In genomic region chr10:78279210-78279609, GRCm38 (mm10) we compare ENCODE assay signal across 8 mouse cellular contexts. TPM values are rescaled to one million over a fixed set of nuclear protein-coding genes. Genes with fewer than 3 reads are reported as not detected.
DNase-seq lines count a peak whose midpoint lies in the region; ATAC-seq and TF ChIP-seq lines count a peak whose summit lies in the region.
"Had no signal": no experiment of that assay in that cellular context is flagged by ENCODE, and none has a peak within 500 bp of the region (broad histone marks: within the 10 kb centered on the region; RNA-seq: fewer than 3 reads in every experiment).

No protein-coding gene starts in this region.

- no peak overlapping the region for H3K4me2 ChIP-seq in embryonic facial prominence, embryonic 14.5 days (ENCODE audit: low read depth, low read length)
- no peak overlapping the region for H3K4me2 ChIP-seq in hindbrain, embryonic 14.5 days (replicated peaks)

- TF ChIP-seq POLR2A in ES-Bruce4 (IDR thresholded peaks at IDR 0.05; ENCODE audit: insufficient read depth, low read length) = no peak

- no peaks in the 10 kb centered on the region for H3K36me3 ChIP-seq in ES-Bruce4 (ENCODE audit: control insufficient read depth, insufficient read depth, low read length, poor library complexity, severe bottlenecking)
- H3K36me3 ChIP-seq in embryonic facial prominence, embryonic 14.5 days (ENCODE audit: control insufficient read depth, insufficient read depth, low read length) = peaks cover 68% of the 10 kb centered on the region
- peaks cover 88% of the 10 kb centered on the region for H3K36me3 ChIP-seq in hindbrain, embryonic 14.5 days (replicated peaks; ENCODE audit: control insufficient read depth, insufficient read depth)

- DNase-seq in adrenal gland, postnatal 36 days = peak; percentile 47 to 51
- DNase-seq in embryonic facial prominence, embryonic 14.5 days (ENCODE audit: low spot score) = peak; percentile 85
- peak; percentile 73 for DNase-seq in hindbrain, embryonic 14.5 days (ENCODE audit: low spot score)
- peak; percentile 49 to 68 for DNase-seq in layer of hippocampus, postnatal 14 days (ENCODE audit: low spot score in 2 of 2)
- peak; percentile 71 for DNase-seq in lung, postnatal 36 days
- DNase-seq in right cerebral cortex, postnatal 14 days = peak; percentile 33

- ATAC-seq in embryonic facial prominence, embryonic 14.5 days (ENCODE audit: low read depth) = peak; percentile 67
- ATAC-seq in hindbrain, embryonic 14.5 days (ENCODE audit: low FRiP score) = peak; percentile 71

- H3K9ac ChIP-seq in ES-Bruce4 (ENCODE audit: low read depth, poor library complexity, severe bottlenecking) = no peak overlapping the region
- no peak overlapping the region for H3K9ac ChIP-seq in embryonic facial prominence, embryonic 14.5 days (ENCODE audit: low read depth, low read length)
- H3K9ac ChIP-seq in hindbrain, embryonic 14.5 days = no peak overlapping the region

- no peaks in the 10 kb centered on the region for H3K9me3 ChIP-seq in ES-Bruce4 (replicated peaks; ENCODE audit: control insufficient read depth, insufficient read depth, low read length, poor library complexity, severe bottlenecking)
- H3K9me3 ChIP-seq in embryonic facial prominence, embryonic 14.5 days (ENCODE audit: control insufficient read depth, low read length) = no peaks in the 10 kb centered on the region
- no peaks in the 10 kb centered on the region for H3K9me3 ChIP-seq in hindbrain, embryonic 14.5 days (ENCODE audit: control insufficient read depth, low read length)
- H3K9me3 ChIP-seq: megakaryocyte, embryonic 14.5 days had no signal

- TF ChIP-seq EP300 in ES-Bruce4 (IDR thresholded peaks at IDR 0.05; ENCODE audit: insufficient read depth, low read depth, low read length) = 0 out of 2 replicates have a peak, but pooled peaks have one; percentile 25

- H3K4me1 ChIP-seq in ES-Bruce4 (ENCODE audit: control insufficient read depth, insufficient read depth, low read length) = no peaks in the 10 kb centered on the region
- H3K4me1 ChIP-seq in embryonic facial prominence, embryonic 14.5 days (ENCODE audit: control insufficient read depth, insufficient read depth, low read length) = no peaks in the 10 kb centered on the region
- no peaks in the 10 kb centered on the region for H3K4me1 ChIP-seq in hindbrain, embryonic 14.5 days (replicated peaks; ENCODE audit: control insufficient read depth, insufficient read depth, low read length)

- no peak overlapping the region for H3K27ac ChIP-seq in ES-Bruce4 (ENCODE audit: insufficient read depth, low read length)
- H3K27ac ChIP-seq in embryonic facial prominence, embryonic 14.5 days (replicated peaks; ENCODE audit: low read depth, low read length) = no peak overlapping the region
- 0 out of 2 replicates have a peak overlapping the region, but pooled peaks have one; percentile 32 for H3K27ac ChIP-seq in hindbrain, embryonic 14.5 days

- no peaks in the 10 kb centered on the region for H3K27me3 ChIP-seq in ES-Bruce4 (ENCODE audit: control insufficient read depth, insufficient read depth, low read length, poor library complexity, severe bottlenecking)
- no peaks in the 10 kb centered on the region for H3K27me3 ChIP-seq in embryonic facial prominence, embryonic 14.5 days (replicated peaks; ENCODE audit: control insufficient read depth, insufficient read depth, low read length)
- H3K27me3 ChIP-seq in hindbrain, embryonic 14.5 days (ENCODE audit: control insufficient read depth, insufficient read depth, low read length) = no peaks in the 10 kb centered on the region
- H3K27me3 ChIP-seq: megakaryocyte, embryonic 14.5 days had no signal

- no peak overlapping the region for H3K4me3 ChIP-seq in ES-Bruce4 (ENCODE audit: low read depth, low read length)
- no peak overlapping the region for H3K4me3 ChIP-seq in embryonic facial prominence, embryonic 14.5 days (ENCODE audit: low read depth, low read length)
- no peak overlapping the region for H3K4me3 ChIP-seq in hindbrain, embryonic 14.5 days (replicated peaks; ENCODE audit: low read length)
- H3K4me3 ChIP-seq: megakaryocyte, embryonic 14.5 days had no signal

- WGBS in embryonic facial prominence, embryonic 14.5 days = 53% methylated on average over 8 of the region's 8 CpGs
- 43% methylated on average over 8 of the region's 8 CpGs for WGBS in hindbrain, embryonic 14.5 days

- peak; percentile 71 for TF ChIP-seq CTCF in ES-Bruce4 (IDR thresholded peaks at IDR 0.05; ENCODE audit: low read depth, low read length)

RNA-seq across cellular contexts. Expression of gene Trappc10, which starts 34.8 kb away (rescaled TPM):
- 20.6 and 22.0 TPM in 2 replicates for polyA plus RNA-seq in ES-Bruce4 (2011; ENCODE audit: insufficient read depth, insufficient read length, low read depth, missing spikeins)
- 10 to 100 TPM; 50.7 to 53.6 TPM for total RNA-seq in adrenal gland, postnatal 36 days (2021)
- 16.4 and 17.4 TPM in 2 replicates for polyA plus RNA-seq in embryonic facial prominence, embryonic 14.5 days (2014; fragmentation: Nextera tagmentation; extraction: Ambion mirVana)
- polyA plus RNA-seq in hindbrain, embryonic 14.5 days (2014; fragmentation: Nextera tagmentation; extraction: Ambion mirVana) = 35.5 and 39.7 TPM in 2 replicates
- 10 to 100 TPM; 76.9 to 80.1 TPM for total RNA-seq in layer of hippocampus, postnatal 14 days (2021)

Comparison
In these comparisons a context has a peak if more than half of its experiments do, and no peak if none do; other contexts are left out.
1. DNase-seq: peak in every context shown above with its lines; median percentile 85 in embryonic facial prominence, embryonic 14.5 days; 73 in hindbrain, embryonic 14.5 days; 71 in lung, postnatal 36 days; 58 in layer of hippocampus, postnatal 14 days; 49 in adrenal gland, postnatal 36 days; 33 in right cerebral cortex, postnatal 14 days.